Mouse (Mus musculus) CD4-positive, CD25-positive, alpha-beta regulatory T cell, adult 4 months (primary cell): ENCODE data around the gene Uqcrc1. TPM values are rescaled to one million over a fixed set of nuclear protein-coding genes. Genes with fewer than 3 reads are reported as not detected.

ENCODE experiments used
- ATAC-seq: one replicate; pipeline ENCODE4 v1.8.0; 2017
- polyA plus RNA-seq, 2 experiments: library from polyadenylated mRNA; unstranded; fragments of 100-300 nt; shearing (Covaris generic); gene quantifications; one replicate each; pipeline ENCODE4 v1.2.1; 2017

The Uqcrc1 gene
- polyA plus RNA-seq, 2 experiments from 2014 or later = 182 to 369 TPM

DNA sequence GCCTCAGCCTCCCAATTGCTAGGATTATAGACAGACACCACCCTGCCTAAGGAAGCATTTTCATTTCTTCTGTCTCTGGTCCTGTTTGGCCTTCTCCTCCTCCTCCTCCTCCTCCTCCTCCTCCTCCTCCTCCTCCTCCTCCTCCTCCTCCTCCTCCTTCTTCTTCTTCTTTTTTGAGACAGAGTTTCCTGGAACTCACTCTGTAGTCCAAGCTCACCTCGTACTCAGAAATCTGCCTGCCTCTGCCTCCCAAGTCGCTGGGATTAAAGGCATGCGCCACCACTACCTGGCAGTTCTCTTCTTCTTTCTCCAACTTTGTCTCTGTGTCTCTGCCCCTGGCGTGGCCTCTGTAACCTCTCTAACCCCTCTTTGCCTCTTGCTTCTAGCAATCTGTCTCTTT is 49.3 kb downstream of the Uqcrc1 start, which contains the start of gene Ucn2:
Gene Ucn2 (plus strand): TSS at position 301 of the 400 bp plus-strand sequence.
- ATAC-seq = no peak

- ATAC-seq = no peak
Measured at GRCm38 (mm10) chr9:108987704-108988350, 51.4 kb downstream of the Uqcrc1 start.

DNA sequence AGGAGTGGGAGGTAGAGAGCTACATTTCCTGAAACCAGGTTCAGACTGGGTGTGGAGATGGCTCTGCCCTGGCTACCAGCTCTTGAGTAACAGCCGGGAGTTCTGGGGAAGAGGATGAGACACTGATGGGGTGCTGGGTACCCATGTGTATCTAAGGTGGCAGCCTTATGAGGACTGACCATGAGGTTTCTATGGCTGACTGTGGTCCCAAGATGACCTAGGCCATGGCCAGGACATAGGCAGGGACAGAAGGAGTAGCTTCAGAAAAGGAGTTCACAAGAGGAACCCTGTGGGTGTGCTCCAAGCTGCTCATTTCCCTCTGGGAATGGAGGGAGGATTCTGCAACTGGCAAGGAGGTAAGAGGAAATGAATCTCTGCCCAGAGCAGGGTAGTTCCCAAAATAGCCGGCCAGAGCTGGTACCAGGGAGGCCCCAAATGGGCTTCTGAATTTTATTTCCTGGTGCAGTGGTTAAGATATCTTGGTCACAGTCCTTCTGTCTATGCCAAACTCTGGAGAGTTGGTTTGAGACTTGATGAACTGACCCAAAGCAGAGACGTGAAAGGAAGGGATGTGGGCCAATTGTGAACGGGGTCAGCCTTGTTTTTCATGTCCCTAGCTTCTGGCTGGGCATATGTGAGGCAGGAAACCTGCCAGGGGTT is 53.5 kb downstream of the Uqcrc1 start:
- no peak for ATAC-seq

- no peak for ATAC-seq
Measured at GRCm38 (mm10) chr9:108990462-108990820, 54.0 kb downstream of the Uqcrc1 start.

- peak; percentile 96 for ATAC-seq
Measured at GRCm38 (mm10) chr9:108991428-108992084, 55.1 kb downstream of the Uqcrc1 start, which contains the start of gene Pfkfb4. Gene Pfkfb4 (plus strand): TSS chr9:108991778.

DNA sequence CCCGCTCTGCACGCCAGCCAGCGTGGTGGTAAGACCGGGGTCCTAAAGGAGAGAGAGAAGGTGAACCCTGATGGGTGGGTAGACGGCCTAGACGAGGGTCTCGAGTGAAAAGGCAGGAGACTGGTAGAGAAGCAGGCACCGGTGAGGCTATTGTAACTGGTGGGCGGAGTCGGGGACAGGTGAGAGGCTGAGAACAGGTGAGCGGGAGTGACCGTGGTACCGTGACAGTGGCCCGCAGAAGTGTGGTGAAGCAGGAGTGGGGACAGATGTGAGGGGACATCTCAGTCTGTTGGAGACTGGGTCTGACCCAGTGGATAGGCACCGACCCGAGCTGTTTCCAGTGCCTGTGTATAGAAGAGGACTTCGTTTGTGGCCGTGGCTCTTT is 55.6 kb downstream of the Uqcrc1 start:
- no peak for ATAC-seq

GRCm38 (mm10) chr9:108992620-108993361 is 56.4 kb downstream of the Uqcrc1 start:
- no peak for ATAC-seq

GRCm38 (mm10) chr9:108996411-108996810 is 60.0 kb downstream of the Uqcrc1 start:
- no peak for ATAC-seq

GRCm38 (mm10) chr9:108998287-108999166 is 62.1 kb downstream of the Uqcrc1 start:
- ATAC-seq = no peak

GRCm38 (mm10) chr9:108999167-108999526 is 62.7 kb downstream of the Uqcrc1 start:
- no peak for ATAC-seq

Other genes with a start within 250 kb of the Uqcrc1 start
- gene Prkar2a, start 247.3 kb upstream of the Uqcrc1 start, polyA plus RNA-seq = 1 to 10 TPM; 3.7 to 6.7 TPM
- 10 to 100 TPM; 20.1 to 27.6 TPM for gene Ip6k2, start 152.8 kb upstream of the Uqcrc1 start, polyA plus RNA-seq
- gene Nckipsd, start 128.3 kb upstream of the Uqcrc1 start, polyA plus RNA-seq = 1 to 10 TPM; 7.5 to 7.8 TPM
- under 1 TPM in 1 of 2 experiments, not detected in 1; 0.05 TPM for gene Celsr3, start 110.3 kb upstream of the Uqcrc1 start, polyA plus RNA-seq
- 10 to 100 TPM in 1 of 2 experiments, 1 to 10 TPM in 1; 8.2 to 24.2 TPM for gene Slc26a6, start 83.3 kb upstream of the Uqcrc1 start, polyA plus RNA-seq
- gene Tmem89, start 22.0 kb upstream of the Uqcrc1 start, polyA plus RNA-seq = under 1 TPM in 1 of 2 experiments, not detected in 1; 0.46 TPM
- not detected for gene Col7a1, start 17.0 kb downstream of the Uqcrc1 start, polyA plus RNA-seq
- not detected for gene Ucn2, start 49.4 kb downstream of the Uqcrc1 start, polyA plus RNA-seq
- gene Pfkfb4, start 55.1 kb downstream of the Uqcrc1 start, polyA plus RNA-seq = 10 to 100 TPM in 1 of 2 experiments, 1 to 10 TPM in 1; 6.1 to 12.7 TPM
- 1,000 to 10,000 TPM; 3,771 to 6,921 TPM for gene Shisa5, start 101.9 kb downstream of the Uqcrc1 start, polyA plus RNA-seq
- gene Trex1, start 123.1 kb downstream of the Uqcrc1 start, polyA plus RNA-seq = 10 to 100 TPM; 36.2 to 61.7 TPM
- 10 to 100 TPM; 23.4 to 32.1 TPM for gene Atrip, start 137.5 kb downstream of the Uqcrc1 start, polyA plus RNA-seq
- 10 to 100 TPM; 13.5 to 16.0 TPM for gene Ccdc51, start 145.9 kb downstream of the Uqcrc1 start, polyA plus RNA-seq
- 100 to 1,000 TPM; 679 to 933 TPM for gene Tma7, start 146.0 kb downstream of the Uqcrc1 start, polyA plus RNA-seq
- 1 to 10 TPM in 1 of 2 experiments, under 1 TPM in 1; 0.94 to 1.2 TPM for gene Plxnb1, start 158.8 kb downstream of the Uqcrc1 start, polyA plus RNA-seq
- not detected for gene Fbxw21, start 225.4 kb downstream of the Uqcrc1 start, polyA plus RNA-seq